ENCODE assay signal across 8 mouse cellular contexts in genomic region chr10:30629513-30629912, GRCm38 (mm10). TPM values are rescaled to one million over a fixed set of nuclear protein-coding genes. Genes with fewer than 3 reads are reported as not detected.
DNase-seq lines count a peak whose midpoint lies in the region; ATAC-seq and TF ChIP-seq lines count a peak whose summit lies in the region.

Gene Hint3, minus strand, starts transcription at chr10:30629632.

- no peak within 1 kb of the TSS for H3K27ac ChIP-seq in lung, embryonic 15.5 days
- no peak within 1 kb of the TSS for H3K27ac ChIP-seq in embryonic fibroblast, embryonic 13.5 days (ENCODE audit: insufficient read depth, low read length)
- H3K27ac ChIP-seq in limb, embryonic 12.5 days, result no peak within 1 kb of the TSS

- no peaks in the 10 kb centered on the region for H3K27me3 ChIP-seq in lung, embryonic 15.5 days
- no peaks in the 10 kb centered on the region for H3K27me3 ChIP-seq in limb, embryonic 12.5 days

- 70% methylated on average over 3 of the region's 3 CpGs for WGBS in lung, embryonic 15.5 days
- 66% methylated on average over 3 of the region's 3 CpGs for WGBS in lung, adult 2 months
- 80% methylated on average over 3 of the region's 3 CpGs for WGBS in limb, embryonic 12.5 days

- H3K9ac ChIP-seq in lung, embryonic 15.5 days, result no peak within 1 kb of the TSS
- no peak within 1 kb of the TSS for H3K9ac ChIP-seq in limb, embryonic 12.5 days (replicated peaks)

- intact Hi-C loops in heart, postnatal 14 days (cut with DNase I), result no loop called here

- H3K4me2 ChIP-seq in lung, embryonic 15.5 days, result no peak within 1 kb of the TSS
- H3K4me2 ChIP-seq in limb, embryonic 12.5 days, result no peak within 1 kb of the TSS

- no peaks in the 10 kb centered on the region for H3K36me3 ChIP-seq in lung, embryonic 15.5 days
- no peaks in the 10 kb centered on the region for H3K36me3 ChIP-seq in limb, embryonic 12.5 days

- no peaks in the 10 kb centered on the region for H3K4me1 ChIP-seq in lung, embryonic 15.5 days
- peaks cover 3% of the 10 kb centered on the region for H3K4me1 ChIP-seq in lung, adult 2 months (ENCODE audit: control insufficient read depth, insufficient read depth, low read length)
- H3K4me1 ChIP-seq in embryonic fibroblast, embryonic 13.5 days (ENCODE audit: control insufficient read depth, insufficient read depth, low read length), result no peaks in the 10 kb centered on the region
- H3K4me1 ChIP-seq in limb, embryonic 12.5 days (replicated peaks), result no peaks in the 10 kb centered on the region

- DNase-seq in lung, adult 2 months, result no peak
- DNase-seq in heart, postnatal 14 days, result no peak
- no peak for DNase-seq in spleen, postnatal 4 days (ENCODE audit: low spot score in 2 of 2)
- no peak for DNase-seq in urinary bladder, postnatal 14 days (ENCODE audit: low spot score)
- DNase-seq in right cerebral cortex, postnatal 25 days, result no peak

- no peak for ATAC-seq in lung, embryonic 15.5 days (ENCODE audit: borderline replicate concordance, extremely low read depth, low FRiP score, low TSS enrichment)
- ATAC-seq in limb, embryonic 12.5 days (ENCODE audit: insufficient number of reproducible peaks, insufficient read depth, low FRiP score, low TSS enrichment, low read depth), result no peak

- no peak for TF ChIP-seq CTCF in lung, adult 2 months (IDR thresholded peaks at IDR 0.05; ENCODE audit: insufficient read depth, low read length)
- no peak for TF ChIP-seq CTCF in embryonic fibroblast, embryonic 13.5 days (IDR thresholded peaks at IDR 0.05; ENCODE audit: borderline replicate concordance, insufficient read depth, low read length)

- TF ChIP-seq POLR2A in lung, adult 2 months (IDR thresholded peaks at IDR 0.05; ENCODE audit: borderline replicate concordance, extremely low read depth, low read depth, low read length), result no peak
- no peak for TF ChIP-seq POLR2A in embryonic fibroblast, embryonic 13.5 days (IDR thresholded peaks at IDR 0.05; ENCODE audit: low read depth, low read length)

- H3K9me3 ChIP-seq in lung, embryonic 15.5 days, result no peaks in the 10 kb centered on the region
- no peaks in the 10 kb centered on the region for H3K9me3 ChIP-seq in limb, embryonic 12.5 days

- no peak within 1 kb of the TSS for H3K4me3 ChIP-seq in lung, embryonic 15.5 days
- H3K4me3 ChIP-seq in lung, adult 2 months (replicated peaks; ENCODE audit: extremely low read depth, low read depth, low read length), result no peak within 1 kb of the TSS
- no peak within 1 kb of the TSS for H3K4me3 ChIP-seq in embryonic fibroblast, embryonic 13.5 days (ENCODE audit: insufficient read depth, low read length)
- H3K4me3 ChIP-seq in limb, embryonic 12.5 days (replicated peaks), result no peak within 1 kb of the TSS

RNA-seq across cellular contexts. Expression of gene Hint3, which starts in this region (rescaled TPM):
- polyA plus RNA-seq in lung, embryonic 15.5 days (2015; fragmentation: Nextera tagmentation; extraction: Ambion mirVana), result 23.9 and 25.6 TPM in 2 replicates
- 7.9 and 8.3 TPM in 2 replicates for polyA plus RNA-seq in lung, adult 2 months (2012; rRNA removed)
- 17.8 and 19.4 TPM in 2 replicates for polyA plus RNA-seq in embryonic fibroblast, embryonic 13.5 days (2011; ENCODE audit: insufficient read length, low read depth, missing spikeins)
- 10 to 100 TPM; 56.6 to 57.0 TPM for total RNA-seq in heart, postnatal 14 days (2021)
- polyA plus RNA-seq in limb, embryonic 12.5 days (2016; fragmentation: Nextera tagmentation; extraction: Ambion mirVana), result 17.2 and 19.4 TPM in 2 replicates
